Mouse (Mus musculus) MEL (cell line): ENCODE data around the gene Lmo7.

Source experiments
- CTCF ChIP-seq, 3 experiments: IDR thresholded peaks in 2 of 3; conservative IDR thresholded peaks in 1 of 3; 2 replicates each; pipeline ENCODE4 v1.5.1; 2011 to 2012; ENCODE audit warnings: low read length in 3 of 3, low read depth in 2 of 3, mild to moderate bottlenecking in 2 of 3, improper control_type of control experiment in 1 of 3, inconsistent platforms in 1 of 3, mixed read lengths in 1 of 3, moderate library complexity in 1 of 3; ENCODE audit not compliant: control insufficient read depth in 1 of 3, insufficient read depth in 1 of 3, poor library complexity in 1 of 3, severe bottlenecking in 1 of 3
- E2F4 ChIP-seq: IDR thresholded peaks from 2 replicates; pipeline ENCODE4 v1.6.1; 2011; ENCODE audit warnings: low read depth, low read length, improper control_type of control experiment, borderline replicate concordance
- EP300 ChIP-seq, 2 experiments: IDR thresholded peaks; 2 replicates each; pipeline ENCODE4 v1.6.1; 2011; ENCODE audit warnings: improper control_type of control experiment in 2 of 2, low read length in 2 of 2, low read depth in 1 of 2, mild to moderate bottlenecking in 1 of 2
- GABPA ChIP-seq: IDR thresholded peaks from 2 replicates; pipeline ENCODE4 v1.6.1; 2012; ENCODE audit warnings: low read depth, mild to moderate bottlenecking, inconsistent platforms, low read length, improper control_type of control experiment, moderate library complexity
- GATA1 ChIP-seq: IDR thresholded peaks from 2 replicates; pipeline ENCODE4 v1.6.1; 2011; ENCODE audit warnings: low read depth, low read length, improper control_type of control experiment
- KAT2A ChIP-seq: conservative IDR thresholded peaks from 2 replicates; pipeline ENCODE4 v1.6.1; 2012; ENCODE audit warnings: low read depth, low read length, improper control_type of control experiment, inconsistent platforms
- MYB ChIP-seq: IDR thresholded peaks from 2 replicates; pipeline ENCODE4 v1.6.1; 2011; ENCODE audit warnings: mild to moderate bottlenecking, low read depth, low read length, improper control_type of control experiment
- POLR2A ChIP-seq, 2 experiments: IDR thresholded peaks; 2 replicates each; pipeline ENCODE4 v1.6.1; 2011 to 2012; ENCODE audit warnings: low read length in 2 of 2, mild to moderate bottlenecking in 2 of 2, control low read depth in 1 of 2, improper control_type of control experiment in 1 of 2, low read depth in 1 of 2, moderate library complexity in 1 of 2; ENCODE audit not compliant: control insufficient read depth in 1 of 2, insufficient read depth in 1 of 2, poor library complexity in 1 of 2
- POLR2AphosphoS2 ChIP-seq: IDR thresholded peaks from 2 replicates; pipeline ENCODE4 v1.6.1; 2011; ENCODE audit warnings: low read length, improper control_type of control experiment
- RAD21 ChIP-seq: IDR thresholded peaks from 2 replicates; pipeline ENCODE4 v1.6.1; 2011; ENCODE audit warnings: mild to moderate bottlenecking, low read depth, low read length, improper control_type of control experiment
- SIN3A ChIP-seq: IDR thresholded peaks from 2 replicates; pipeline ENCODE4 v1.6.1; 2012; ENCODE audit warnings: low read length, improper control_type of control experiment, inconsistent platforms
- USF1 ChIP-seq: IDR thresholded peaks from 2 replicates; pipeline ENCODE4 v1.6.1; 2014; ENCODE audit warnings: low read depth, mild to moderate bottlenecking, inconsistent platforms, low read length, improper control_type of control experiment, moderate library complexity
- ZNF384 ChIP-seq: IDR thresholded peaks from 2 replicates; pipeline ENCODE4 v1.6.1; 2012; ENCODE audit warnings: low read depth, mild to moderate bottlenecking, inconsistent platforms, low read length, improper control_type of control experiment

- no peak for TF ChIP-seq CTCF (IDR thresholded peaks at IDR 0.05 in 2 of 3, conservative IDR thresholded peaks at IDR 0.05 in 1 of 3; ENCODE audit: control insufficient read depth in 1 of 3, insufficient read depth in 1 of 3, low read depth in 2 of 3, low read length in 3 of 3, poor library complexity in 1 of 3, severe bottlenecking in 1 of 3)
- no peak for TF ChIP-seq EP300 (IDR thresholded peaks at IDR 0.05; ENCODE audit: low read depth in 1 of 2, low read length in 2 of 2)
- no peak for TF ChIP-seq KAT2A
- TF ChIP-seq USF1: no peak
- TF ChIP-seq POLR2A (IDR thresholded peaks at IDR 0.05; ENCODE audit: control insufficient read depth in 1 of 2, insufficient read depth in 1 of 2, low read depth in 1 of 2, low read length in 2 of 2, poor library complexity in 1 of 2): no peak
- no peak for TF ChIP-seq RAD21
- TF ChIP-seq E2F4: no peak
- no peak for TF ChIP-seq GATA1
- TF ChIP-seq ZNF384: no peak
- TF ChIP-seq SIN3A: no peak
- no peak for TF ChIP-seq POLR2AphosphoS2
- no peak for TF ChIP-seq MYB
- no peak for TF ChIP-seq GABPA
Measured at GRCm38 (mm10) chr14:101781219-101781618, 51.5 kb downstream of the Lmo7 start.
